Mouse (Mus musculus) kidney, adult 2 months (tissue): ENCODE measurements around the gene Rufy2.

Experiments
- CTCF ChIP-seq: fragments of 200-500 bp; conservative IDR thresholded peaks from 2 replicates; pipeline ENCODE4 v1.5.1; 2011; ENCODE audit warnings: low read depth, mild to moderate bottlenecking, control low read depth, low read length, moderate library complexity, mixed read lengths; ENCODE audit not compliant: insufficient read depth, insufficient read length
- POLR2A ChIP-seq: fragments of 200-500 bp; IDR thresholded peaks from one replicate; pipeline ENCODE4 v1.6.1; 2011; ENCODE audit warnings: low read depth, low read length, control low read depth

DNA sequence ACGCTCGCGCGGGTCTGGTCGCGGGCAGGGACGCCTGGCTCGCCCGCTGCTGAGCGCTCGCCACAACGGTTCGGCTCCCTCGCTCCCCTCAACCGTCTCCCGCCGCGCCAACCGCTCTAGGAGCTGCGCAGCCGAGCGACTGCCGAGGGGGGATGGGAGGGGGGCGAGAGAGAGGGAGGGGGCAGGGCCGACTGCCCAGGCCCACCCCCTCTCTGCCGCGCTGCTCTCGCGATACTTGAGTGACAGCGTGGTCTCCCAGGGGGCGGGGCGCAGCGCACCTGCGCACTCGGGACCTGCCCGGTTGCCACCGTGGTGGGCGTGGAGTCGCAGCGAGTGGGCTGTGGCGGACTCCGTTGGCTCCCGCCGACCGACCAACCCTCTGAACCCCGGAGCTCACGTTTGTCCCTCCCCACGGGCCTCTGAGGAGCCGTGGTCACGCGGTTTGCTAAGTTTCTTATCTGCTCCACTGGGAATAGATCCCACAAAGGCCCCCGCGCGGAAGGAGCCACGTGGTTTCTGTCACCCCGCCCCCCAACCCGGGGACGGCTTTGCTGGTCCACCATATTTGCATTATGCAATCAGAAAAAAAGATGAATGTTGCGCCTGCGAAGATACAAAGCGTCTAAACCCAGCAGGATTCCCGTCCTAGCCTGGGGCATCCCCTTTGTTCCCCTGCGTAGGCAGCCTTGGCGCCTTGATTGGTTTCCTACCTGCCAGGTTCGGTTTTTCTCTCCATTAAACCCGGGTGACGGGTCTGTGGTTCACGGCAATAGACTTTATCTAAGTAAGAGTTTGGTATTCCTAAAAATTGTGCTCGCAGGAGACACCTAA, 43.9 kb downstream of the Rufy2 start, which contains the start of the genes Hnrnph3 and Pbld2:
- TF ChIP-seq CTCF: no peak
- peak; percentile 49 for TF ChIP-seq POLR2A
